Mouse (Mus musculus) cortical plate, adult 2 months (tissue): Measurements from ENCODE around the gene Elk4.

Experiments
- CTCF ChIP-seq: fragments of 200-500 bp; IDR thresholded peaks from 2 replicates; pipeline ENCODE4 v1.5.1; 2011; ENCODE audit warnings: mild to moderate bottlenecking, control low read depth, low read length; ENCODE audit not compliant: insufficient read depth; ENCODE audit errors: extremely low read depth
- POLR2A ChIP-seq: fragments of 200-500 bp; IDR thresholded peaks from 2 replicates; pipeline ENCODE4 v1.6.1; 2011; ENCODE audit warnings: mild to moderate bottlenecking, low read length, control low read depth; ENCODE audit not compliant: insufficient read depth; ENCODE audit errors: extremely low read depth

DNA sequence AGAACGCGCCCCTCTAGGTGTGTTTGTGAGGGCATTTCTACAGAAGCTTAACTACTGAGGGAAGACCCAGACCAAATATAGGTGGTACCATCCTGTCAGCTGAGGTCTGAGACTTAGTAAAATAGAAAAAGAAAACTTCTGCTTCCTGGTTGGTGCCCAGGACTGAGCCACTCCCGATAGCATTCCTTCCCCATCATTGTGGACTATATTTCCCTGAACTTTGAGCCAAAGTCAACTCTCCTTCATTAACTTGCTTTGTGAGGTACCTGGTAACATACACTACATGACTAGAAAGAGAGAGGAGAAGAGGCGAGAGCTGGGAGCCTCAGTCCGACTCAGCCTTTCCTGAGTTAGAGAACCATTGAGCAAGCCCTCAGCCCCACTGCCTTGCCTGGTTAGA is 51.2 kb downstream of the Elk4 start:
- no peak for TF ChIP-seq CTCF
- TF ChIP-seq POLR2A: no peak
